Mouse (Mus musculus) E14TG2a.4 (cell line): ENCODE measurements at regions not wholly inside any gene's neighbourhood (a gene's known extent, or its start where the extent isn't known, plus 50 kb on each side); places are given as distances from the start of the nearest gene placed in this dataset.
"Not testable (repeated sequence)": the region's sequence is repeated elsewhere in the genome, so short reads cannot be mapped to it uniquely, and the experiment has no call there.

ENCODE experiments used
- H3K27me3 ChIP-seq: 2 replicates; pipeline ENCODE4 v1.6.1; 2014; ENCODE audit warnings: low read length, control low read depth; ENCODE audit not compliant: insufficient read depth
- H3K36me3 ChIP-seq: 2 replicates; pipeline ENCODE4 v1.6.1; 2014; ENCODE audit warnings: low read length, control low read depth; ENCODE audit not compliant: insufficient read depth
- H3K4me1 ChIP-seq: replicated peaks from 2 replicates; pipeline ENCODE4 v1.6.1; 2014; ENCODE audit warnings: low read depth, low read length, control low read depth
- H3K4me3 ChIP-seq: replicated peaks from 2 replicates; pipeline ENCODE4 v1.5.1; 2014; ENCODE audit warnings: mild to moderate bottlenecking, low read length
- H3K9me3 ChIP-seq: 2 replicates; pipeline ENCODE4 v1.6.1; 2014; ENCODE audit warnings: low read length, control low read depth
- CTCF ChIP-seq: conservative IDR thresholded peaks from 2 replicates; pipeline ENCODE4 v1.5.1; 2014; ENCODE audit warnings: low read length
- NANOG ChIP-seq: IDR thresholded peaks from 2 replicates; pipeline ENCODE4 v1.6.1; 2014; ENCODE audit warnings: borderline replicate concordance, low read length, mixed read lengths
- POU5F1 ChIP-seq: IDR thresholded peaks from 2 replicates; pipeline ENCODE4 v1.6.1; 2014; ENCODE audit warnings: low read length, borderline replicate concordance

GRCm38 (mm10) chr15:14815556-14815955, 1642.1 kb upstream of the Cdh6 start:
- Histone ChIP-seq H3K4me3 (no peak overlapping the region), H3K27me3 (no peaks in the 10 kb centered on the region), H3K4me1 (no peaks in the 10 kb centered on the region), H3K9me3 (no peaks in the 10 kb centered on the region), H3K36me3 (no peaks in the 10 kb centered on the region)
- no peak for TF ChIP-seq CTCF
- no peak for TF ChIP-seq NANOG
- TF ChIP-seq POU5F1 = no peak

GRCm38 (mm10) chr15:14806849-14807248, 1633.4 kb upstream of the Cdh6 start:
- Histone ChIP-seq H3K36me3 (no peaks in the 10 kb centered on the region), H3K9me3 (no peaks in the 10 kb centered on the region), H3K4me3 (no peak overlapping the region), H3K4me1 (no peaks in the 10 kb centered on the region), H3K27me3 (no peaks in the 10 kb centered on the region)
- no peak for TF ChIP-seq CTCF

- no peak for TF ChIP-seq CTCF
- no peak for TF ChIP-seq NANOG
- no peak for TF ChIP-seq POU5F1
- Histone ChIP-seq H3K4me3 (no peak overlapping the region), H3K9me3 (no peaks in the 10 kb centered on the region), H3K27me3 (no peaks in the 10 kb centered on the region), H3K36me3 (no peaks in the 10 kb centered on the region), H3K4me1 (no peaks in the 10 kb centered on the region)
Measured at GRCm38 (mm10) chr15:14795221-14795620, 1621.7 kb upstream of the Cdh6 start.

GRCm38 (mm10) chr15:14780727-14781126, 1607.3 kb upstream of the Cdh6 start:
- Histone ChIP-seq H3K4me1 (no peaks in the 10 kb centered on the region), H3K4me3 (no peak overlapping the region), H3K27me3 (no peaks in the 10 kb centered on the region), H3K36me3 (no peaks in the 10 kb centered on the region), H3K9me3 (peaks cover 17% of the 10 kb centered on the region; the same call in 1 of the 2 replicates)
- TF ChIP-seq NANOG (no peak), CTCF (no peak), POU5F1 (no peak)

- H3K36me3 ChIP-seq = no peaks in the 10 kb centered on the region
- H3K4me1 ChIP-seq = no peaks in the 10 kb centered on the region
- no peaks in the 10 kb centered on the region for H3K9me3 ChIP-seq
- no peaks in the 10 kb centered on the region for H3K27me3 ChIP-seq
- TF ChIP-seq POU5F1 (no peak), NANOG (no peak), CTCF (no peak)
- H3K4me3 ChIP-seq = no peak overlapping the region
Measured at GRCm38 (mm10) chr15:14741733-14742132, 1568.3 kb upstream of the Cdh6 start.

- not testable (repeated sequence) for H3K4me1 ChIP-seq, H3K27me3 ChIP-seq, H3K36me3 ChIP-seq, H3K4me3 ChIP-seq
- peaks cover 48% of the 10 kb centered on the region for H3K9me3 ChIP-seq
- peak; percentile 54; the same call in 1 of the 2 replicates for TF ChIP-seq NANOG
Measured at GRCm38 (mm10) chr15:14697925-14698324, 1524.5 kb upstream of the Cdh6 start.

- Histone ChIP-seq H3K4me1 (no peaks in the 10 kb centered on the region), H3K4me3 (no peak overlapping the region), H3K27me3 (no peaks in the 10 kb centered on the region), H3K9me3 (peaks cover 48% of the 10 kb centered on the region), H3K36me3 (no peaks in the 10 kb centered on the region)
- TF ChIP-seq CTCF (no peak), NANOG (no peak), POU5F1 (no peak)
Measured at GRCm38 (mm10) chr15:14696481-14696880, 1523.0 kb upstream of the Cdh6 start.

- no peak for TF ChIP-seq NANOG
- TF ChIP-seq CTCF = no peak
- TF ChIP-seq POU5F1 = no peak
- H3K36me3 ChIP-seq = no peaks in the 10 kb centered on the region
- no peaks in the 10 kb centered on the region for H3K4me1 ChIP-seq
- no peaks in the 10 kb centered on the region for H3K27me3 ChIP-seq
- peaks cover 9% of the 10 kb centered on the region for H3K9me3 ChIP-seq
- no peak overlapping the region for H3K4me3 ChIP-seq
Measured at GRCm38 (mm10) chr15:14689141-14689540, 1515.7 kb upstream of the Cdh6 start.

GRCm38 (mm10) chr15:14642291-14642690, 1468.8 kb upstream of the Cdh6 start:
- no peaks in the 10 kb centered on the region for H3K4me1 ChIP-seq
- no peaks in the 10 kb centered on the region for H3K27me3 ChIP-seq
- H3K36me3 ChIP-seq = no peaks in the 10 kb centered on the region
- peaks cover 3% of the 10 kb centered on the region for H3K9me3 ChIP-seq
- no peak overlapping the region for H3K4me3 ChIP-seq
- TF ChIP-seq NANOG (no peak), POU5F1 (no peak), CTCF (no peak)

GRCm38 (mm10) chr15:14628523-14628922, 1455.0 kb upstream of the Cdh6 start:
- TF ChIP-seq CTCF (peak; percentile 59), POU5F1 (no peak)
- Histone ChIP-seq H3K9me3 (peaks cover 13% of the 10 kb centered on the region), H3K36me3 (no peaks in the 10 kb centered on the region), H3K4me3 (no peak overlapping the region), H3K4me1 (no peaks in the 10 kb centered on the region), H3K27me3 (no peaks in the 10 kb centered on the region)
